Mouse (Mus musculus): ENCODE results near the gene Rslcan18.

DNA sequence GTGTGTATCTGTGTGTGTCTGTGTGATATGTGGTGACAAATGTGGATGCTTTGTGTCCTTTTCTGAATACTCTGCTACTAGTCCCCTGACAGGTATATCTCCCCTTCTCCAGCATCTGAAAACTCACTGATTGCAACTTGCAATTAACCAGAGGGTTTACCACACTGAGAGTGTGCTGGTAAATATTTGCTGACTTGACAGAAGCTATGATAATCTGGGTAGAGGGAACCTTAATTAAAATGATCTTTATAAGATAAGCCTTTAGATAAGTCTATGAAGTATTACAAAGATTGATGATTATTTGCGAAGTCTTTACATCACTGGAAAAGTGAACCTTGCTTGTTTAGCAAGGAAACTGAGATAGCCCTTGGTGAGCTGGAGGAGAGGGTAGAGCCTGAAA lies 8.4 kb upstream of the Rslcan18 start:
- TF ChIP-seq CTCF (IDR thresholded peaks at IDR 0.05; ENCODE audit: low read depth, low read length) (no peak), POLR2A (IDR thresholded peaks at IDR 0.05; ENCODE audit: insufficient read depth, low read length) (no peak), EP300 (IDR thresholded peaks at IDR 0.05; ENCODE audit: insufficient read depth, low read depth, low read length) (no peak)
